Mouse (Mus musculus): ENCODE measurements at regions not wholly inside any gene's neighbourhood (a gene's known extent, or its start where the extent isn't known, plus 50 kb on each side); places are given as distances from the start of the nearest gene placed in this dataset.

- TF ChIP-seq CTCF (IDR thresholded peaks at IDR 0.05; ENCODE audit: control insufficient read depth, insufficient read depth, insufficient read length) (no peak), CEBPB (IDR thresholded peaks at IDR 0.05; ENCODE audit: low read depth) (no peak), MYOD1 (IDR thresholded peaks at IDR 0.05; ENCODE audit: control insufficient read depth, insufficient read length, low read depth) (no peak), USF1 (IDR thresholded peaks at IDR 0.05; ENCODE audit: low read depth) (no peak), FOSL1 (IDR thresholded peaks at IDR 0.05; ENCODE audit: insufficient read depth, low read length, poor library complexity, severe bottlenecking) (no peak), MYOG (IDR thresholded peaks at IDR 0.05; ENCODE audit: control insufficient read depth, extremely low read depth, insufficient read length) (no peak)
These were observed 200.4 kb upstream of the Defb41 start for GRCm38 (mm10) chr1:18465303-18465829.

Data from C2C12 (cell line).